Mouse (Mus musculus) heart, embryonic 15.5 days (tissue): Measurements from ENCODE around the gene Spib. TPM values are rescaled to one million over a fixed set of nuclear protein-coding genes. Genes with fewer than 3 reads are reported as not detected.

ENCODE experiments used
- ATAC-seq: fragments of 200-750 bp; cut with Nextera tagmentation; replicated peaks from 2 replicates; pipeline ENCODE4 v1.8.0; 2017; ENCODE audit warnings: low read depth, moderate TSS enrichment; ENCODE audit not compliant: insufficient number of reproducible peaks, insufficient read depth, low FRiP score
- H3K27ac ChIP-seq: fragments of 300-500 bp; sonication (generic); 2 replicates; pipeline ENCODE4 v1.5.1; 2015; ENCODE audit warnings: mild to moderate bottlenecking, inconsistent platforms
- H3K27me3 ChIP-seq: fragments of 300-500 bp; sonication (generic); 2 replicates; pipeline ENCODE4 v1.6.1; 2015; ENCODE audit warnings: inconsistent platforms
- H3K36me3 ChIP-seq: fragments of 300-500 bp; sonication (generic); 2 replicates; pipeline ENCODE4 v1.6.1; 2015; ENCODE audit warnings: mild to moderate bottlenecking, inconsistent platforms
- H3K4me1 ChIP-seq: fragments of 300-500 bp; sonication (generic); replicated peaks from 2 replicates; pipeline ENCODE4 v1.6.1; 2015; ENCODE audit warnings: inconsistent platforms
- H3K4me2 ChIP-seq: fragments of 300-500 bp; sonication (generic); 2 replicates; pipeline ENCODE4 v1.6.1; 2015; ENCODE audit warnings: inconsistent platforms, mild to moderate bottlenecking, moderate library complexity
- H3K4me3 ChIP-seq: fragments of 300-500 bp; sonication (generic); 2 replicates; pipeline ENCODE4 v1.5.1; 2015; ENCODE audit warnings: mild to moderate bottlenecking, inconsistent platforms
- H3K9ac ChIP-seq: fragments of 300-500 bp; sonication (generic); 2 replicates; pipeline ENCODE4 v1.6.1; 2015; ENCODE audit warnings: mild to moderate bottlenecking, inconsistent platforms
- H3K9me3 ChIP-seq: fragments of 300-500 bp; sonication (generic); replicated peaks from 2 replicates; pipeline ENCODE4 v1.6.1; 2016; ENCODE audit warnings: inconsistent platforms
- WGBS: fragments of 180-500 bp; shearing (Covaris S2); methylation state at CpG from one replicate; pipeline ENCODE4 v1.1.7; 2015; ENCODE audit warnings: mixed read lengths; 5-methylcytosine and 5-hydroxymethylcytosine counted together
- polyA plus RNA-seq: library from polyadenylated mRNA; unstranded; fragments of >200 nt; fragmentation: Nextera tagmentation; extraction: Ambion mirVana; gene quantifications from 2 replicates; pipeline ENCODE4 v1.2.1, GENCODE M21; 2015

Gene Spib
- polyA plus RNA-seq: 0.59 and 5.2 TPM in 2 replicates

DNA sequence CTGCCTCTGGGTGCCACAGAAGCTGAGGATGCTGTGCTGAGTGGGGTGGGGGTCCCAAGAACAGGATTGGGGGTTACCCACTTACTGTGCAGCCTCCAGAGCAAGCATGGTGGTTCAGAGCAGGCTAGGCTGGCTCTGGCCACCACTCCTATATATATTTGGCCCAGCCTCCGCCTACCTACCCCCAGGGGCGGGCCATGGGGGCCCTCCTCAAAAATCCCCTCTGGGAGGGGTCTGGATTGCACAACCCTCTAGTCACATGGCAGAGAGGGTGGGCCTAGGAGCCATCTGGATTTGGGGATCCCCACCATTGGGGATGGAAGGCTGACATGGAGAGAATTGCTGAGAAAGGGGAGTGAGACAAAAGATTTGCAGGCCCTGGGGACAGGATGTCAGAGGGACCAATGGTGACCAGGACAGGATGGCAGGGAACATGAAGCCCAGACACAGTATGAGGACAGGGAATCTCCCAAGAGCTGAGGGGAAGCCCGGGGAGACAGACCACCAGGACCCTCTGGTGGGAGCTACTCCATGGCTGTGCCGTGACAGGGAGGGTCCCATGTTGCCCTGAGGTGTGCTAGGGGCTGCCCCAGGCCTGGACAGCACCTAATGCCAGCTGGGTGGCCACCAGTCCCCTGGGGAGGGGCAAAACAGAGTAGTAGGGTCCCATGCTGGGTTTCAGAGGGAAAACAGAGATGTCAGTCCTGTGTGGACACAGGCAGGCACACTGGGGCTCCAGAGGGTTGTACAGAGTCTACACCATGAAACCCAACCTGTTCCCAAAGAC lies at the start of gene Spib:
Gene Spib, minus strand, starts transcription at position 126 of the 787 bp plus-strand sequence.
- Histone ChIP-seq H3K4me1 (peaks cover 23% of the 10 kb centered on the region), H3K27ac (no peak within 1 kb of the TSS), H3K4me2 (no peak within 1 kb of the TSS), H3K27me3 (peaks cover 16% of the 10 kb centered on the region), H3K4me3 (no peak within 1 kb of the TSS), H3K36me3 (peaks cover 12% of the 10 kb centered on the region; the same call in 1 of the 2 replicates), H3K9ac (no peak within 1 kb of the TSS), H3K9me3 (no peaks in the 10 kb centered on the region)
- WGBS: 88% methylated on average over 4 of the region's 4 CpGs
- ATAC-seq: no peak

DNA sequence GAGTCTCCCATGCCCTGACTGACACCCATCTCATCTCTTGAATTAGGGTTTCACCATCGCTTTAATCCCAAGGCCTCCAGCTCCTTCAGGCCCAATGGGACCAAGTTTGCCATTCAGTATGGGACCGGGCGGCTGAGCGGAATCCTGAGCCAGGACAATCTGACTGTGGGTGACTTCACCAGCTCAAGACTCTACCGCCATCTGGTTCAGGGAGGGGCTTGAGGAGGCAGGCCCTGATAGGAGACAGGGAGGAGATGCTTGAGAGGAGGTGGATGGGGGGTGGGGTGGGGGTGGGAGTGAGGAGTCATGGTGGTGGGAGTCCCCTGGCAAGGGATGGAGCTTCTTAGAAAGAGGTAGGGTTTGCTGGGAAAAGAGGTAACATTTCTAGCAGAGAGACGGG lies 49.8 kb upstream of the Spib start:
- 66% methylated on average over 6 of the region's 6 CpGs for WGBS
- Histone ChIP-seq H3K9ac (no peak overlapping the region), H3K4me3 (no peak overlapping the region), H3K36me3 (no peaks in the 10 kb centered on the region), H3K4me1 (peaks cover 3% of the 10 kb centered on the region; the same call in 1 of the 2 replicates), H3K27me3 (peaks cover 36% of the 10 kb centered on the region), H3K9me3 (no peaks in the 10 kb centered on the region), H3K27ac (no peak overlapping the region), H3K4me2 (no peak overlapping the region)
- ATAC-seq: no peak

DNA sequence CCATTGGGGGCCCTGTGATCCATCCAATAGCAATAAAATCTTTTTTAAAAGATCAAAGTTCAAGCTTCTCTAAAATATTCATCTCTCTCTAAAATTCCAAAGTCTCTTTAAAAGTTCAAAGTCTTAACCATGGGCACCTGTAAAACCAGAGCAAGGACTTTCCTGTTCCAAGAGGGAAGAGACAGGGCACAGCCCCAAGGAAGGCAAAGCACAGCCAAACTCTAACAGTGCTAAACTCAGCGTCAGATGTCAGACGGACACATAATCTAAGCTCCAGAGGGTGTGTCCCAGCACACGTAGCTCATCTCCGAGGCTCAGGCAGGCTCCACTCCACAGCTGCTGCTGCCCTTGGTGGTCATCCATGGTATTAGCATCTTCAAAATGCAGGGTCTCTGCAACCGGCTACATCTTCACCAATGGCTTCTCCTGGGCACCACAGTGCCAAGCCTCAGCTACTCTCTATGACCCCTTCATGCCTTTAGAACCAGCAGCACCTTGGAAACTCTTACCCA lies 44.5 kb upstream of the Spib start:
- Histone ChIP-seq H3K4me2 (no peak overlapping the region), H3K9ac (no peak overlapping the region), H3K4me1 (no peaks in the 10 kb centered on the region), H3K27ac (no peak overlapping the region), H3K27me3 (peaks cover 11% of the 10 kb centered on the region), H3K36me3 (no peaks in the 10 kb centered on the region), H3K9me3 (no peaks in the 10 kb centered on the region), H3K4me3 (no peak overlapping the region)
- ATAC-seq: no peak
- 34% methylated on average over 5 of the region's 5 CpGs for WGBS

DNA sequence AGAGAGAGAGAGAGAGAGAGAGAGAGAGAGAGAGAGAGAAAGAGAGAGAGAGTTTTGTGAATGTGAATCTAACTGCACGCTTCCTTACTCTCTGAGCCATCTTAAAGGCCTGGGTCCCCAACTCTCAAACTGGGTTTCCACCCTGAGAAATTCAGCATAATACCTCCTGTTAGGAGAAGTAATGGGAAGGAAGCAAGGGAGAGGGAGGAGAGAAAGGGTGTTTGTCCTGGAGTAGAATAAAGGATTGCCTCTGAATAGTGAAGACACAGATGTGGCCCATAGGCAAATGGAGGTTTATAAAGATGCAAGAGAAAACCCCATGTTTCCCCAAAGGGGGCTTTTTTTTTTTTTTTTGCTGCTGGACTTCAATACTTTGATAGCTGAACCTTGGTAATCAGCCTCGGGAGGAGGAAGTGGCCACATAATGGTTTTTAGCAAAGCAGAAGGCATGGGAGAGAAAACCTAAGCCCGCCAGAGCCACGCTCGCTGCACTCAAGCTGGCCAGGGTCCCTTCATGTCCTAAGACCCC lies 41.1 kb upstream of the Spib start:
- no peaks in the 10 kb centered on the region for H3K4me1 ChIP-seq
- no peak for ATAC-seq
- no peak overlapping the region for H3K4me2 ChIP-seq
- H3K36me3 ChIP-seq: no peaks in the 10 kb centered on the region
- H3K9ac ChIP-seq: no peak overlapping the region
- H3K9me3 ChIP-seq: no peaks in the 10 kb centered on the region
- H3K27me3 ChIP-seq: peaks cover 12% of the 10 kb centered on the region
- no peak overlapping the region for H3K27ac ChIP-seq
- 70% methylated on average over 5 of the region's 5 CpGs for WGBS
- H3K4me3 ChIP-seq: no peak overlapping the region

DNA sequence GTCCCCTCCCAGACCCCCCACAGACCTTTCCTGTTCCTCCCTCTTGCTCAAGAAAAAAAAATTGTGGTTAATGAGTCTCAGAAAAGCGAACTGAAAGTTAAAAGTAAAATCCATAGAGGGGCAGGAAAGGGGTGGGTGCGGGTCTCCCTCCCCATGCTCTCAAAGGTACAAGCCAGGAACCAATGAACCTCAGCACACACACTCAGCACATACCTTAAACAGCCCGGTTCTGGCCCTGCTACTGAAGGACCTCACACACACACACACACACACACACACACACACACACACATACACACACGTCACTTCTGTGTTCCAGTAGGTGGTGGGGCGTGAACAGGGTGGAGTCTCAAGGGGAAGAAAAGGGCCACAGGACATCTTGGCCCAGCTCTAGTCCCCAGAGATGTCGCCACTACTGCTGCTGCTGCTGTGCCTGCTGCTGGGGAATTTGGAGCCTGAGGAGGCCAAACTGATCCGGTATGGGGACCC lies 40.4 kb upstream of the Spib start, which contains the start of gene Napsa:
Gene Napsa, plus strand, starts transcription at position 168 of the 489 bp plus-strand sequence.
- ATAC-seq: no peak
- WGBS: 39% methylated on average over 7 of the region's 7 CpGs
- H3K9me3 ChIP-seq: no peaks in the 10 kb centered on the region
- H3K27me3 ChIP-seq: peaks cover 16% of the 10 kb centered on the region
- no peaks in the 10 kb centered on the region for H3K36me3 ChIP-seq
- H3K9ac ChIP-seq: no peak within 1 kb of the TSS
- H3K4me2 ChIP-seq: no peak within 1 kb of the TSS
- no peak within 1 kb of the TSS for H3K27ac ChIP-seq
- no peak within 1 kb of the TSS for H3K4me3 ChIP-seq
- no peaks in the 10 kb centered on the region for H3K4me1 ChIP-seq

DNA sequence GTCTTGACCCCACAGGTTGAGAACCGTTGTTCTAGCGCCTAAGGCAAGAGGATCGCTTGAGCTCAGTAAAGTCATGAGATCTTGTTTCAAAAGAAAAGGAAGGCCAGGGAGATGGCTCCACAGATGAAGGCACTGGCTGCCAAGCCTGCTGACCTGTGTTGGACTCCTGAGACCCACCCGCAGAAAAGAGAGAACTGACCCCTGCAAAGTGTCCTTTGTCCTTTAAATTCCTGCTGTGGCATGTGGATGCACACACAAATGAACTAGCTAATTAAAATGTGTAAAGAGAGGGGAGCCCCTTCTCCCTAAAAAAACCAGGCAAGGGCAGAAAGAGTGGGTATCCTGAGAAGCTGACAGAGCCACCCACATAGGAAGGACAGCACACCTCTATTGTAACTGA lies 39.9 kb upstream of the Spib start:
- peaks cover 17% of the 10 kb centered on the region for H3K27me3 ChIP-seq
- no peak overlapping the region for H3K4me2 ChIP-seq
- H3K36me3 ChIP-seq: no peaks in the 10 kb centered on the region
- no peaks in the 10 kb centered on the region for H3K4me1 ChIP-seq
- H3K4me3 ChIP-seq: no peak overlapping the region
- WGBS: 67% methylated on average over 4 of the region's 4 CpGs
- no peak overlapping the region for H3K27ac ChIP-seq
- ATAC-seq: no peak
- no peaks in the 10 kb centered on the region for H3K9me3 ChIP-seq
- no peak overlapping the region for H3K9ac ChIP-seq

DNA sequence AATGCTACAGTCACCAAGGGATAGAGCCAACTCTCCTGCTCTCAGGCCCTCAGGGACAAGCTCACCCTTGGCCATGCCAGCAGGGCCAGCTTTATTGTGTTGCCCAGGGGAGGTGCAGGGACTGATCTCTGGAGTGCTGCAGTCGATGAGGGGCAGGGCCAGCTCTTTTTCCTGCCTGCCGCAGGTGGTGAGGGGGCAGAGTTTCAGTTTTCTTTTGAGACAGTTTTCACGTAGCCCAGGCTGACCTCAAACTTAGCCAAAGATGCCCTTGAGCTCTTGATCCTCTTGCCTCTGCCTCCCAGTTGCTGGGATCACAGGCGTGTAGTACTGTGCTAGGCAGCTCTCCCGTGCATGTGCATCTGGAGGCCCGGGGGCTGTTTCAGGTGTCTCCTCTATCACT lies 39.1 kb upstream of the Spib start:
- no peaks in the 10 kb centered on the region for H3K36me3 ChIP-seq
- peaks cover 16% of the 10 kb centered on the region for H3K27me3 ChIP-seq
- H3K4me1 ChIP-seq: no peaks in the 10 kb centered on the region
- H3K4me2 ChIP-seq: no peak overlapping the region
- no peak overlapping the region for H3K27ac ChIP-seq
- ATAC-seq: no peak
- no peak overlapping the region for H3K4me3 ChIP-seq
- H3K9ac ChIP-seq: no peak overlapping the region
- H3K9me3 ChIP-seq: no peaks in the 10 kb centered on the region
- WGBS: 70% methylated on average over 6 of the region's 6 CpGs

DNA sequence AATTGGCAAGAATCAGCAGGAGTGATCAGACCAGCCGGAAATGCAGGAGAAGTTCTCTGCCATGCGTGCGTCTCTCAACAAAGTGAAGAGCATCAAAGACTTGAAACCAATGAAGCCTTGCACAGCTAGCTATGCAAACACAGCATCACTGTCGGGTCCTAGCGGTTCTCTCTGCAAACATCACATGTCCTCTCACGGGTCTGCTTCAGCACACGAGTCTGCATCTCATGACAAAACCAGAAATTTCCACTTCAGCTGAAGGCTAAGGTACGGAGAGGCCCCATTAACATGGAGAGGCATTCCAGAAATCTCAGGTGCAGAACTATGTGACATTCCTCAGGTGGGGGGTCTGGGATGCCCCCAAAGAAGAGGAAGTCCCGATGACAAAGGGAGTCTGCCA lies 36.9 kb upstream of the Spib start:
- Histone ChIP-seq H3K27me3 (peaks cover 16% of the 10 kb centered on the region), H3K4me2 (no peak overlapping the region), H3K9ac (no peak overlapping the region), H3K27ac (no peak overlapping the region), H3K9me3 (no peaks in the 10 kb centered on the region), H3K4me1 (no peaks in the 10 kb centered on the region), H3K4me3 (no peak overlapping the region), H3K36me3 (no peaks in the 10 kb centered on the region)
- no peak for ATAC-seq
- WGBS: 64% methylated on average over 9 of the region's 9 CpGs

DNA sequence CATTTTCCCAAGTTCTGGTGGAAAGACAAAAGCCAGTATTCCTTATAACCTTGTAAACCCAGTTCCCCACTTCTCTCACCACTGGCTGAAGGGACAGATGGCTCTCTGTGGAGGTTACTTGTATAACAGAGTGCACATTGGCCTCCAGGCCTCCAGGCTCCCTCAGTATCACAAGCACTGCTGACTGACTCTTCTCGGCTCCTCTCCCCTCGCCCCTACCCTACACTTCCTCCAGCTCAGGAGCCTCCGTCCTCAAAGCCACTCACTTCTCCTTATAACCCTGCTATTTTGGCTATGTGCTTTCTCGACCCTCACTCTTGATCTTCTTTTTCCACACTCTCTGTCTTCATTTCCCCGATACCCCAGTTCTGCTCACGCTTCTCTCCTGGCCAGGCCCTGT lies 33.5 kb upstream of the Spib start:
- Histone ChIP-seq H3K4me1 (no peaks in the 10 kb centered on the region), H3K36me3 (no peaks in the 10 kb centered on the region), H3K9ac (no peak overlapping the region), H3K27me3 (peaks cover 16% of the 10 kb centered on the region), H3K4me2 (no peak overlapping the region), H3K9me3 (no peaks in the 10 kb centered on the region), H3K27ac (no peak overlapping the region), H3K4me3 (no peak overlapping the region)
- 58% methylated on average over 6 of the region's 6 CpGs for WGBS
- ATAC-seq: no peak

DNA sequence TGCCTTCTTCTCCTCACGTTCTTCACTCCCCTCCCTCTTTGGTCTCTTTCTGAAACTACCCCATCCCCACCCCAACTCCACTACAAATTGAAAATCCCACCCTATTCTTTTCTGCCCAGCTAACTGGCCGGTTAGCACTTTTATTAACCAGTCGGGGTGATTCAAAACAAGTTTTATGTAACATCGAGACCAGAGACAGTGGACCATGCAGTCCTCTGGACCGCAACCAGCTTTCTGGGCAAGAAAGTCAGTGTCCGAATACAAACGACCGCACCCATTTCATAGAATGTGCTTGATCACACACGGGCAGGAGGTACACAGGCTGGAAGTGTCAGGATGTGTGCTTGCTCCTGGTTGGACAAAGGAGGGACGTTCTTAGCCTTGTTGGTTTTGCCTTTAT lies 32.6 kb upstream of the Spib start:
- no peaks in the 10 kb centered on the region for H3K4me1 ChIP-seq
- H3K36me3 ChIP-seq: no peaks in the 10 kb centered on the region
- no peak overlapping the region for H3K9ac ChIP-seq
- H3K4me3 ChIP-seq: no peak overlapping the region
- 75% methylated on average over 10 of the region's 10 CpGs for WGBS
- no peak for ATAC-seq
- H3K27me3 ChIP-seq: peaks cover 16% of the 10 kb centered on the region
- no peaks in the 10 kb centered on the region for H3K9me3 ChIP-seq
- H3K27ac ChIP-seq: no peak overlapping the region
- H3K4me2 ChIP-seq: no peak overlapping the region

DNA sequence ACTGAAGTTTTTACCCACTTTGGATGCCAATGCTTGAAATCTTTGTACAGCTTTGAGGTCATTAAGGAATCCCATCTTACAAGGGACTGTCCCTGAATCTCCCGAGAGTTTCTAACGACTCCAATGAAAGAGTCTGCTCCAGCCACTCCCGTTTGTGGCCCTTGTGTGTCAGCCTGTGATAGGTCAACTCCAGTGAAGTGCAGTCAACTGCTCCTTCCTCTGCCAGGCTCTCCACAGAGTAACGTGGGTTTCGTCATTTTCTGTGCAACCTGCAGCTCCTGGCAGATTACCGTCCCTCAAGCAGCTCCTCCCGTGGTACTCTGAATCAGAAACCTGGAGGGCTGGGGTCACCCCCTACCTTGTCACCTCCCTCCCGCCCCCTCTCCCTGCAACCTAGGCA lies 31.4 kb upstream of the Spib start:
- no peak overlapping the region for H3K9ac ChIP-seq
- H3K36me3 ChIP-seq: no peaks in the 10 kb centered on the region
- no peak for ATAC-seq
- no peaks in the 10 kb centered on the region for H3K4me1 ChIP-seq
- H3K4me2 ChIP-seq: no peak overlapping the region
- H3K27ac ChIP-seq: no peak overlapping the region
- WGBS: 42% methylated on average over 8 of the region's 8 CpGs
- no peak overlapping the region for H3K4me3 ChIP-seq
- H3K9me3 ChIP-seq: no peaks in the 10 kb centered on the region
- peaks cover 10% of the 10 kb centered on the region; the same call in 1 of the 2 replicates for H3K27me3 ChIP-seq
